Mouse (Mus musculus) lung, embryonic 16.5 days (tissue): ENCODE data around the gene Gm5458. TPM values are rescaled to one million over a fixed set of nuclear protein-coding genes. Genes with fewer than 3 reads are reported as not detected.
"Not testable (repeated sequence)": the region's sequence is repeated elsewhere in the genome, so short reads cannot be mapped to it uniquely, and the experiment has no call there.

ENCODE experiments used
- ATAC-seq: fragments of 200-750 bp; cut with Nextera tagmentation; 2 replicates; pipeline ENCODE4 v1.8.0; 2017; ENCODE audit warnings: low read depth, mild to moderate bottlenecking, moderate library complexity
- H3K27ac ChIP-seq: fragments of 300-500 bp; sonication (generic); 2 replicates; pipeline ENCODE4 v1.5.1; 2014; ENCODE audit warnings: mild to moderate bottlenecking, control low read depth, low read length
- H3K27me3 ChIP-seq: fragments of 300-500 bp; sonication (generic); 2 replicates; pipeline ENCODE4 v1.6.1; 2014; ENCODE audit warnings: low read depth, low read length, mixed read lengths; ENCODE audit not compliant: control insufficient read depth, insufficient read depth
- H3K36me3 ChIP-seq: fragments of 300-500 bp; sonication (generic); 2 replicates; pipeline ENCODE4 v1.6.1; 2014; ENCODE audit warnings: low read length; ENCODE audit not compliant: control insufficient read depth, insufficient read depth
- H3K4me1 ChIP-seq: fragments of 300-500 bp; sonication (generic); replicated peaks from 2 replicates; pipeline ENCODE4 v1.6.1; 2014; ENCODE audit warnings: low read length, mixed read lengths; ENCODE audit not compliant: control insufficient read depth, insufficient read depth
- H3K4me2 ChIP-seq: fragments of 300-500 bp; sonication (generic); 2 replicates; pipeline ENCODE4 v1.6.1; 2014; ENCODE audit warnings: low read depth, low read length, control low read depth
- H3K4me3 ChIP-seq: fragments of 300-500 bp; sonication (generic); 2 replicates; pipeline ENCODE4 v1.5.1; 2014; ENCODE audit warnings: mild to moderate bottlenecking, low read length, control low read depth
- H3K9ac ChIP-seq: fragments of 300-500 bp; sonication (generic); 2 replicates; pipeline ENCODE4 v1.6.1; 2014; ENCODE audit warnings: low read length, control low read depth
- H3K9me3 ChIP-seq: fragments of 300-500 bp; sonication (generic); 2 replicates; pipeline ENCODE4 v1.6.1; 2016; ENCODE audit warnings: low read length; ENCODE audit not compliant: control insufficient read depth
- WGBS: fragments of 180-500 bp; shearing (Covaris S2); extraction: QIAGEN DNeasy Blood & Tissue Kit; methylation state at CpG from one replicate; pipeline ENCODE4 v1.1.7; 2014; 5-methylcytosine and 5-hydroxymethylcytosine counted together
- polyA plus RNA-seq: library from polyadenylated mRNA; unstranded; fragments of >200 nt; fragmentation: Nextera tagmentation; extraction: Ambion mirVana; gene quantifications from 2 replicates; pipeline ENCODE4 v1.2.1, GENCODE M21; 2015

The Gm5458 gene
- not detected in 2 replicates for polyA plus RNA-seq

DNA sequence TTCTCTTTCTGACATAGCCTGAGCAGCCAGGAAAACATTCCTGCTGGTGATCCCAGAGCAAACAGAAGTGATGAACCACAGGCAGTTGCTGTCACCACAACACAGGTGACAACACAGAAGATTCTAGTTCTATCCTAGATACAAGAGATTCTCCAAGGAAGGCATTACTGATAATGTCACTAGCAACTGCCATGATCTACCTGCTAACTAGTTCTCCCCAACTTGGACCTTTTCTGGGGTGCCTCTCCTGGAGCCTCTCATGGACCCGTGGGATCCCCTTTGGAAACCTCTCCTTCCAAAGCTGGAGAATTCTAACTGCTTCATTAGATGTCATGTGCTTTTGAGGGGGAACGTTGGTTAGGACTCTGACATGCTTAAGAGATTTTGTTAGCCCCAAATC is at the start of gene Gm5458:
TSS of gene Gm5458 (minus strand) at position 101 of the 400 bp plus-strand sequence.
- WGBS: 79% methylated on average over 1 of the region's 2 CpGs
- H3K4me1 ChIP-seq: not testable (repeated sequence)

DNA sequence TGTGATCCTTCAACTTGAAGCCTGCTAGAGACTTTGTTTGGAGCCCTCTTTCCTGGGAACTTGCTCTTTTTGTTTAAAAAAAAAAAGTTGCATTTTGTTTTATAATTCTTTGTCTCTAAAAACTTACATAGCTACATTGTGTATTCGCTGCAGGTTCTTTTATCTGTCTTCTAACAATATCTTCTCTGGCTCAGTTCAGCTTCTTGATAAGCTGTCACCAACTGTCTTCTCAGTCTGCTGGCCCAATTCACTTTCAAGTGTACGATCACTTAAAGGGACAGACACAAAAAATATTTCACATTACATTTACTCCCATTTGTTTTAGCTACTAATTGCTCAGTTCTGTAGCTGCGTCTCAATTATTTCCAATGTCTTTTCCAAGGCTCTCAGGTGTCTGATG is 43.9 kb upstream of the Gm5458 start:
- no peak overlapping the region for H3K9ac ChIP-seq
- ATAC-seq: no peak
- no peaks in the 10 kb centered on the region for H3K4me1 ChIP-seq
- 76% methylated on average over 3 of the region's 3 CpGs for WGBS
- H3K27me3 ChIP-seq: no peaks in the 10 kb centered on the region
- H3K36me3 ChIP-seq: no peaks in the 10 kb centered on the region
- H3K4me2 ChIP-seq: no peak overlapping the region
- H3K9me3 ChIP-seq: no peaks in the 10 kb centered on the region
- no peak overlapping the region for H3K27ac ChIP-seq
- no peak overlapping the region for H3K4me3 ChIP-seq

More for the DNA sequence above, at the start of gene Gm5458:
- H3K27ac ChIP-seq, H3K4me2 ChIP-seq, ATAC-seq, H3K9ac ChIP-seq, H3K9me3 ChIP-seq, H3K4me3 ChIP-seq, H3K27me3 ChIP-seq, H3K36me3 ChIP-seq: not testable (repeated sequence)

DNA sequence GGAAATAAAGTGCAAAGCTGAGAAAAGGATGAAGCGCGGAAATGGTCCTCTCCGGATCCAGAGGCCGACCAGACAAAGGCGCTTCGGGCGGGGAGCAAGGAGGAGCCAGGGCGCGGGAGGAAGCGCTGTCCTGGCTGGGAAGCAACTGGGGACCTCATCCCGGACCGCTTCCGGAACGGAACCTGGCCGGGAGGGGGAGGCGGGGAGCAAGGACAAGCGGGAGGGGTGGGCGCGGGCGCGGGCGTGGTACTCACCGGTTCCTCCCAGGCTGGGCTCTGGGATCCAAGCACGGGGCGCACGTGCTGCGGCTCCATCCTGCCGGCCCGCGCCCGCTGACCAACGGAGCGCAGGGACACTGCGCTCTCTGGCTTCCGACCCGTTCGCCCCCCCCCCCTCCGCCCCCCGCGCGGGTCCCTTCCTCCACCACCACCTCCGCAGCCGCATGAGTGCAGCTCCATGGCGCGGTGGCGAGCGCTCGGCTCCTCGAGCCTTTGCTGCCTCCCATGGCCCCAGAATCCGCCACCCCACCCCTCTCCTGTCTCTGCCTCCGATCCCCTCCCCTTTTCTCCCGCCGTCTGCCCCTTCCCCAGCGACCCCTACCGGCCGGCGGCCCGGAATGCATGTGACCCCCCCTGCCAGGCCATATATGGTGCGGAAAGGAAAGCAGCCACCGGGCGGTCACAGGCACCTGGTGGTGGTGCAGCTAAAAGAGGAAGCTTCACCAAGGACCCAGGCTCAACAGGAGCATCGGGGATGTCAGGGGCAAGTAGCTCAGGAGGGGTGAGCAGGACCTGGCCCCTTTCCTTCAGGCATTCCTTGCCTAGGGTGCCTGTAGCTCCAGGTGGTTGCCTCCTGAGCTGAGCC is 17.3 kb downstream of the Gm5458 start, which contains the start of gene Gm2237:
TSS of gene Gm2237 (minus strand) at position 332 of the 864 bp plus-strand sequence.
- peak within 1 kb of the TSS; percentile 48 for H3K4me2 ChIP-seq
- not testable (repeated sequence) for H3K36me3 ChIP-seq, H3K27ac ChIP-seq, H3K4me1 ChIP-seq, H3K27me3 ChIP-seq, ATAC-seq, H3K9me3 ChIP-seq
- 0 out of 2 replicates have a peak within 1 kb of the TSS, but pooled peaks have one; percentile 47 for H3K9ac ChIP-seq
- peak within 1 kb of the TSS; percentile 45 for H3K4me3 ChIP-seq
- WGBS: 0% methylated on average over 18 of the region's 62 CpGs

DNA sequence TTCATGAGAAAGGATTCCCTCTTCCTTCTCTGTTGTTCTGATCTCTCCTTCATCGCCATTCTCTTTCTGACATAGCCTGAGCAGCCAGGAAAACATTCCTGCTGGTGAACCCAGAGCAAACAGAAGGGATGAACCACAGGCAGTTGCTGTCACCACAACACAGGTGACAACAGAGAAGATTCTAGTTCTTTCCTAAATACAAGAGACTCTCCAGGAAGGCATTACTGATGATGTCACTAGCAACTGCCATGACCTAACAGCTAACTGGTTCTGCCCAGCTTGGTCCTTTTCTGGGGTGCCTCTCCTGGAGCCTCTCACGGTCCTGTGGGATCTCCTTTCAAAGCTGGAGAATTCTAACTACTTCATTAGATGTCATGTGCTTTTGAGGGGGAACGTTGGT is 52.5 kb downstream of the Gm5458 start, which contains the start of gene Gm2244:
TSS of gene Gm2244 (minus strand) at position 101 of the 400 bp plus-strand sequence.
- H3K4me3 ChIP-seq, ATAC-seq, H3K27ac ChIP-seq, H3K9me3 ChIP-seq, H3K9ac ChIP-seq, H3K36me3 ChIP-seq, H3K4me2 ChIP-seq, H3K27me3 ChIP-seq, H3K4me1 ChIP-seq: not testable (repeated sequence)
- 88% methylated on average over 1 of the region's 3 CpGs for WGBS

Other genes with a start within 250 kb of the Gm5458 start
- gene Gm21738, start 183.7 kb downstream of the Gm5458 start, polyA plus RNA-seq: 0.72 TPM in 1 of 2 replicates, not detected in the other
- 0.16 TPM in 1 of 2 replicates, not detected in the other for gene Gm2244, start 52.6 kb downstream of the Gm5458 start, polyA plus RNA-seq
- gene Gm2237, start 17.4 kb downstream of the Gm5458 start, polyA plus RNA-seq: 1.5 and 1.6 TPM in 2 replicates
- 107 and 114 TPM in 2 replicates for gene Nid2, start 148.7 kb upstream of the Gm5458 start, polyA plus RNA-seq
- 180 and 193 TPM in 2 replicates for gene Rtraf, start 221.2 kb upstream of the Gm5458 start, polyA plus RNA-seq